Mouse (Mus musculus) neural tube, embryonic 11.5 days (tissue): ENCODE measurements around the gene Mip. TPM values are rescaled to one million over a fixed set of nuclear protein-coding genes. Genes with fewer than 3 reads are reported as not detected.
"Not testable (repeated sequence)": the region's sequence is repeated elsewhere in the genome, so short reads cannot be mapped to it uniquely, and the experiment has no call there.

Experiments
- ATAC-seq: fragments of 200-750 bp; cut with Nextera tagmentation; 2 replicates; pipeline ENCODE4 v1.8.0; 2017; ENCODE audit warnings: moderate number of reproducible peaks, mild to moderate bottlenecking, moderate TSS enrichment, moderate library complexity; ENCODE audit not compliant: insufficient read depth, low FRiP score, low TSS enrichment
- DNase-seq: peaks from one replicate; pipeline ENCODE4 v3.0.0-alpha.2; 2015; ENCODE audit warnings: low spot score
- H3K27ac ChIP-seq: fragments of 300-500 bp; sonication (generic); 2 replicates; pipeline ENCODE4 v1.5.1; 2014; ENCODE audit warnings: low read depth, mild to moderate bottlenecking, low read length
- H3K27me3 ChIP-seq: fragments of 300-500 bp; sonication (generic); 2 replicates; pipeline ENCODE4 v1.6.1; 2014; ENCODE audit warnings: mild to moderate bottlenecking, low read length, mixed read lengths; ENCODE audit not compliant: control insufficient read depth, insufficient read depth
- H3K36me3 ChIP-seq: fragments of 300-500 bp; sonication (generic); 2 replicates; pipeline ENCODE4 v1.6.1; 2014; ENCODE audit warnings: mild to moderate bottlenecking, low read length, moderate library complexity, mixed read lengths; ENCODE audit not compliant: control insufficient read depth, insufficient read depth
- H3K4me1 ChIP-seq: fragments of 300-500 bp; sonication (generic); 2 replicates; pipeline ENCODE4 v1.6.1; 2014; ENCODE audit warnings: low read length, mixed read lengths; ENCODE audit not compliant: control insufficient read depth, insufficient read depth
- H3K4me2 ChIP-seq: fragments of 300-500 bp; sonication (generic); 2 replicates; pipeline ENCODE4 v1.6.1; 2014; ENCODE audit warnings: low read depth, mild to moderate bottlenecking, moderate library complexity
- H3K4me3 ChIP-seq: fragments of 300-500 bp; sonication (generic); 2 replicates; pipeline ENCODE4 v1.5.1; 2014; ENCODE audit warnings: low read depth, low read length
- H3K9ac ChIP-seq: fragments of 300-500 bp; sonication (generic); 2 replicates; pipeline ENCODE4 v1.6.1; 2014; ENCODE audit warnings: mild to moderate bottlenecking, low read length
- H3K9me3 ChIP-seq: fragments of 300-500 bp; sonication (generic); 2 replicates; pipeline ENCODE4 v1.6.1; 2016; ENCODE audit warnings: low read length; ENCODE audit not compliant: control insufficient read depth
- WGBS: fragments of 180-500 bp; shearing (Covaris S2); extraction: QIAGEN DNeasy Blood & Tissue Kit; methylation state at CpG from one replicate; pipeline ENCODE4 v1.1.7; 2014; 5-methylcytosine and 5-hydroxymethylcytosine counted together
- polyA plus RNA-seq: library from polyadenylated mRNA; unstranded; fragments of >200 nt; fragmentation: Nextera tagmentation; extraction: Ambion mirVana; gene quantifications from 2 replicates; pipeline ENCODE4 v1.2.1, GENCODE M21; 2014

Gene Mip
- polyA plus RNA-seq, 1 experiment from 2014 or later, result not detected

- no peak overlapping the region for H3K4me2 ChIP-seq
- no peak overlapping the region for H3K4me3 ChIP-seq
- no peaks in the 10 kb centered on the region for H3K9me3 ChIP-seq
- 93% methylated on average over 10 of the region's 10 CpGs for WGBS
- no peaks in the 10 kb centered on the region for H3K36me3 ChIP-seq
- 0 out of 2 replicates have a peak, but pooled peaks cover under 1% of the 10 kb centered on the region for H3K27me3 ChIP-seq
- H3K9ac ChIP-seq, result no peak overlapping the region
- peaks cover 7% of the 10 kb centered on the region for H3K4me1 ChIP-seq
- DNase-seq, result no peak
- ATAC-seq, result no peak
- H3K27ac ChIP-seq, result no peak overlapping the region
Measured at GRCm38 (mm10) chr10:128208326-128208725, 17.3 kb upstream of the Mip start.

GRCm38 (mm10) chr10:128209311-128210009 lies 16.2 kb upstream of the Mip start:
- WGBS, result 94% methylated on average over 11 of the region's 11 CpGs
- ATAC-seq (no peak), DNase-seq (no peak)
- Histone ChIP-seq H3K27ac (no peak overlapping the region), H3K9ac (no peak overlapping the region), H3K36me3 (no peaks in the 10 kb centered on the region), H3K9me3 (no peaks in the 10 kb centered on the region), H3K4me3 (no peak overlapping the region), H3K4me2 (no peak overlapping the region), H3K4me1 (peaks cover 7% of the 10 kb centered on the region), H3K27me3 (0 out of 2 replicates have a peak, but pooled peaks cover 5% of the 10 kb centered on the region)

GRCm38 (mm10) chr10:128210131-128210530 lies 15.5 kb upstream of the Mip start:
- no peaks in the 10 kb centered on the region for H3K36me3 ChIP-seq
- H3K27me3 ChIP-seq, result 0 out of 2 replicates have a peak, but pooled peaks cover 5% of the 10 kb centered on the region
- no peak for DNase-seq
- peak overlapping the region; percentile 88; the same call in 1 of the 2 replicates for H3K4me2 ChIP-seq
- H3K9me3 ChIP-seq, result no peaks in the 10 kb centered on the region
- ATAC-seq, result no peak
- peaks cover 7% of the 10 kb centered on the region for H3K4me1 ChIP-seq
- H3K27ac ChIP-seq, result no peak overlapping the region
- no peak overlapping the region for H3K9ac ChIP-seq
- H3K4me3 ChIP-seq, result no peak overlapping the region
- 90% methylated on average over 2 of the region's 2 CpGs for WGBS

- DNase-seq, result no peak
- ATAC-seq, result peak; percentile 4; the same call in 1 of the 2 replicates
- H3K27ac ChIP-seq, result no peak overlapping the region
- H3K4me1 ChIP-seq, result peaks cover 7% of the 10 kb centered on the region
- H3K9ac ChIP-seq, result peak overlapping the region; percentile 54
- 0 out of 2 replicates have a peak, but pooled peaks cover 5% of the 10 kb centered on the region for H3K27me3 ChIP-seq
- H3K36me3 ChIP-seq, result no peaks in the 10 kb centered on the region
- peak overlapping the region; percentile 88 for H3K4me2 ChIP-seq
- WGBS, result 32% methylated on average over 14 of the region's 14 CpGs
- no peaks in the 10 kb centered on the region for H3K9me3 ChIP-seq
- peak overlapping the region; percentile 50 for H3K4me3 ChIP-seq
Measured at GRCm38 (mm10) chr10:128210954-128211353, 14.7 kb upstream of the Mip start.

- ATAC-seq, result peak; percentile 95
- peak; percentile 94 for DNase-seq
- Histone ChIP-seq H3K4me3 (peak within 1 kb of the TSS; percentile 50), H3K36me3 (no peaks in the 10 kb centered on the region), H3K4me1 (peaks cover 7% of the 10 kb centered on the region), H3K27ac (no peak within 1 kb of the TSS), H3K9ac (peak within 1 kb of the TSS; percentile 54), H3K27me3 (0 out of 2 replicates have a peak, but pooled peaks cover 5% of the 10 kb centered on the region), H3K4me2 (peak within 1 kb of the TSS; percentile 88), H3K9me3 (no peaks in the 10 kb centered on the region)
- under 1% methylated on average over 30 of the region's 30 CpGs for WGBS
Measured at GRCm38 (mm10) chr10:128211390-128212108, 14.1 kb upstream of the Mip start, which contains the start of gene Spryd4. TSS of gene Spryd4 (minus strand) at chr10:128211807.

GRCm38 (mm10) chr10:128212148-128212547 lies 13.5 kb upstream of the Mip start:
- Histone ChIP-seq H3K9ac (peak overlapping the region; percentile 54), H3K4me2 (peak overlapping the region; percentile 88), H3K9me3 (no peaks in the 10 kb centered on the region), H3K36me3 (no peaks in the 10 kb centered on the region), H3K27me3 (0 out of 2 replicates have a peak, but pooled peaks cover 5% of the 10 kb centered on the region), H3K4me3 (peak overlapping the region; percentile 50), H3K4me1 (peaks cover 7% of the 10 kb centered on the region), H3K27ac (no peak overlapping the region)
- WGBS, result 52% methylated on average over 6 of the region's 6 CpGs
- ATAC-seq, result peak; percentile 32; the same call in 1 of the 2 replicates
- no peak for DNase-seq

- no peak overlapping the region for H3K27ac ChIP-seq
- WGBS, result 3% methylated on average over 18 of the region's 18 CpGs
- H3K36me3 ChIP-seq, result no peaks in the 10 kb centered on the region
- H3K9ac ChIP-seq, result no peak overlapping the region
- peaks cover 7% of the 10 kb centered on the region for H3K4me1 ChIP-seq
- peak; percentile 60 for DNase-seq
- peak overlapping the region; percentile 20 for H3K4me3 ChIP-seq
- peak overlapping the region; percentile 41 for H3K4me2 ChIP-seq
- peak; percentile 35; the same call in 1 of the 2 replicates for ATAC-seq
- H3K9me3 ChIP-seq, result no peaks in the 10 kb centered on the region
- H3K27me3 ChIP-seq, result 0 out of 2 replicates have a peak, but pooled peaks cover 5% of the 10 kb centered on the region
Measured at GRCm38 (mm10) chr10:128212871-128213323, 12.7 kb upstream of the Mip start.

GRCm38 (mm10) chr10:128214112-128214511 lies 11.5 kb upstream of the Mip start:
- not testable (repeated sequence) for ATAC-seq, H3K4me2 ChIP-seq, H3K9me3 ChIP-seq, H3K27me3 ChIP-seq, DNase-seq, H3K36me3 ChIP-seq, H3K4me3 ChIP-seq, H3K9ac ChIP-seq, H3K27ac ChIP-seq, H3K4me1 ChIP-seq
- 91% methylated on average over 4 of the region's 4 CpGs for WGBS
